Mouse (Mus musculus) liver, adult 2 months (tissue): ENCODE measurements around the gene 1600012H06Rik. TPM values are rescaled to one million over a fixed set of nuclear protein-coding genes. Genes with fewer than 3 reads are reported as not detected.

ENCODE experiments used
- DNase-seq: peaks from one replicate; pipeline ENCODE4 v3.0.0-alpha.2; 2011; ENCODE audit warnings: low read depth, low spot score; ENCODE audit errors: extremely low read depth
- H3K27ac ChIP-seq: fragments of 200-500 bp; replicated peaks from 2 replicates; pipeline ENCODE4 v1.5.1; 2012; ENCODE audit warnings: low read depth, mild to moderate bottlenecking, control low read depth, inconsistent platforms, low read length; ENCODE audit not compliant: insufficient read depth
- H3K27me3 ChIP-seq: fragments of 200-500 bp; 2 replicates; pipeline ENCODE4 v1.6.1; 2012; ENCODE audit warnings: mild to moderate bottlenecking, moderate library complexity, low read length, inconsistent platforms; ENCODE audit not compliant: control insufficient read depth, insufficient read depth
- H3K36me3 ChIP-seq: fragments of 200-500 bp; 2 replicates; pipeline ENCODE4 v1.6.1; 2012; ENCODE audit warnings: low read length, inconsistent platforms; ENCODE audit not compliant: control insufficient read depth, insufficient read depth
- H3K4me1 ChIP-seq: fragments of 200-500 bp; 2 replicates; pipeline ENCODE4 v1.6.1; 2011; ENCODE audit warnings: low read length; ENCODE audit not compliant: control insufficient read depth, insufficient read depth
- H3K4me3 ChIP-seq: fragments of 200-500 bp; 2 replicates; pipeline ENCODE4 v1.5.1; 2011; ENCODE audit warnings: low read depth, mild to moderate bottlenecking, control low read depth, low read length, moderate library complexity; ENCODE audit not compliant: insufficient read depth
- H3K79me2 ChIP-seq: fragments of 200-500 bp; 2 replicates; pipeline ENCODE4 v1.6.1; 2012; ENCODE audit warnings: inconsistent platforms, mild to moderate bottlenecking, low read length, moderate library complexity; ENCODE audit not compliant: control insufficient read depth, insufficient read depth
- H3K9ac ChIP-seq: fragments of 200-500 bp; 2 replicates; pipeline ENCODE4 v1.6.1; 2012; ENCODE audit warnings: low read depth, mild to moderate bottlenecking, control low read depth, inconsistent platforms, low read length
- CTCF ChIP-seq: fragments of 200-500 bp; IDR thresholded peaks from 2 replicates; pipeline ENCODE4 v1.5.1; 2011; ENCODE audit warnings: low read depth, low read length, control low read depth
- POLR2A ChIP-seq: fragments of 200-500 bp; IDR thresholded peaks from 2 replicates; pipeline ENCODE4 v1.6.1; 2011; ENCODE audit warnings: low read length, control low read depth; ENCODE audit not compliant: insufficient read depth; ENCODE audit errors: extremely low read depth
- WGBS: fragments of 180-500 bp; shearing (Covaris S2); methylation state at CpG from one replicate; pipeline ENCODE4 v1.1.7; 2018; 5-methylcytosine and 5-hydroxymethylcytosine counted together
- polyA plus RNA-seq: library from polyadenylated mRNA; depleted of rRNA; stranded (reverse); fragments of >200 nt; gene quantifications from 2 replicates; pipeline ENCODE4 v1.2.3, GENCODE M21; 2012
- total RNA-seq: library from RNA; depleted of rRNA; stranded (reverse); fragments of >200 nt; gene quantifications from 2 replicates; pipeline ENCODE4 v1.2.3, GENCODE M21; 2014

1600012H06Rik gene
- total and polyA plus RNA-seq, 2 experiments: 16.7 to 21.1 TPM

DNA sequence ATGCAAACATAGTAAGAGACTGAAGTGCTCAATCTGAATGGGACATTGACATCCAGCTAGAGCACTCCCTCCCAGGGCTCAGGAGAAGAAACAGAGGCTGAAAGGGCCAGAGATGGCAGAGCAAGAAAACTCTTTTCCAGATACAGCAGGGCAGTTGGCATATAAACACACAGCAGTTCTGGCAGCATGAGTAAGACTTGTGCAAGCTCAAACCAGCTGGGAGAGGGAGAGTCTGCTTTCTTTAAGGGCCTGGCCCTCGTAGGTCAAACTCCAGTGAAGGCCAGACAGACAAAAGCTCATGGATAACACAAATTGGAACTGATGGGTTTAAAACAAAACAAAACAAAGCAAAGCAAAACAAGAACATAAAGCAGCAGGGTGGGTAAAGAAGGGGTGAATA lies 36.4 kb upstream of the 1600012H06Rik start:
- TF ChIP-seq POLR2A: no peak
- TF ChIP-seq CTCF: no peak
- no peaks in the 10 kb centered on the region for H3K36me3 ChIP-seq
- H3K79me2 ChIP-seq: no peaks in the 10 kb centered on the region
- no peaks in the 10 kb centered on the region for H3K27me3 ChIP-seq
- H3K4me3 ChIP-seq: no peak overlapping the region
- WGBS: 35% methylated on average over 1 of the region's 1 CpGs
- no peak overlapping the region for H3K9ac ChIP-seq
- no peak for DNase-seq
- no peak overlapping the region for H3K27ac ChIP-seq
- H3K4me1 ChIP-seq: no peaks in the 10 kb centered on the region

DNA sequence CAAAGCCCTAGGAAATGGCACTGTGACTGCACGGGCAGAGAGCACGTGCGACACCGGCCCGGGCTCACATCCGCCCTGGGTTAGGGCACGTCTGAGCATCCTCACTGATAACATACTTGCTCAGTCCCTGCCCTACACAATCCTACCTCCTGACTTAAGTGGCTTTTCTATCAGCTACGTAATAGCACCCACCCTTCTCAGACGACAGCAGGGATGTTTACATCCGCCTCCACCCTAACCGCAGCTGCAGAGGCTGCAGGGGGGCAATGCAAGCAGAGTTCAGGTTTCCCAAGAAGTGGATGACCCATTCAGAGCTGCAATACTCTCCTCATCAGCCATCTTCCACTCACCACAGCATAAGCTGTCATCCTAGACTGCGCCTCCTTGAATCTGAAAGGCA lies 35.8 kb upstream of the 1600012H06Rik start:
- no peaks in the 10 kb centered on the region for H3K4me1 ChIP-seq
- no peaks in the 10 kb centered on the region for H3K27me3 ChIP-seq
- TF ChIP-seq POLR2A: no peak
- no peak for TF ChIP-seq CTCF
- 66% methylated on average over 12 of the region's 12 CpGs for WGBS
- no peak for DNase-seq
- H3K36me3 ChIP-seq: no peaks in the 10 kb centered on the region
- H3K27ac ChIP-seq: no peak overlapping the region
- no peak overlapping the region for H3K4me3 ChIP-seq
- H3K9ac ChIP-seq: no peak overlapping the region
- H3K79me2 ChIP-seq: no peaks in the 10 kb centered on the region

DNA sequence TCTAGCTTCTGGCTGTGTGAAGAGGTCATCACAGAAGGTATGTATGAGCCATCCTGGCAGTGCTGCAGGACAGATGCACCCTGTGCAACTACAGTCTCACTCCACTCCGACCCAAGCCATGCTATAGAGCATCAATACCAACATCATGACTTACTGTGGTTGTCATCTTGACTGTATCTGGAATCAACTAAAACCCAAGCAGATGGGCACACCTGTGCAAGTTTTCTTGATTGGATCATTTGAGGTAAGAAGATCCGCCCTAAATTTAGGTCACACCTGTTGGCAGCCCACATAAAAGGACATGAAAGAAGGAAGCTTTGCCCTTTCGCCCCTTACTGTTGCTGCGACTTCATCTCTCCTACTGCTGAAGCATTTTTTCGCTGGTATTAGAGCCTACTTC lies 33.7 kb upstream of the 1600012H06Rik start:
- H3K36me3 ChIP-seq: no peaks in the 10 kb centered on the region
- no peak overlapping the region for H3K27ac ChIP-seq
- 73% methylated on average over 5 of the region's 5 CpGs for WGBS
- H3K9ac ChIP-seq: no peak overlapping the region
- no peaks in the 10 kb centered on the region for H3K27me3 ChIP-seq
- no peak for DNase-seq
- H3K4me1 ChIP-seq: no peaks in the 10 kb centered on the region
- no peak overlapping the region for H3K4me3 ChIP-seq
- no peaks in the 10 kb centered on the region for H3K79me2 ChIP-seq
- TF ChIP-seq CTCF: no peak
- TF ChIP-seq POLR2A: no peak

DNA sequence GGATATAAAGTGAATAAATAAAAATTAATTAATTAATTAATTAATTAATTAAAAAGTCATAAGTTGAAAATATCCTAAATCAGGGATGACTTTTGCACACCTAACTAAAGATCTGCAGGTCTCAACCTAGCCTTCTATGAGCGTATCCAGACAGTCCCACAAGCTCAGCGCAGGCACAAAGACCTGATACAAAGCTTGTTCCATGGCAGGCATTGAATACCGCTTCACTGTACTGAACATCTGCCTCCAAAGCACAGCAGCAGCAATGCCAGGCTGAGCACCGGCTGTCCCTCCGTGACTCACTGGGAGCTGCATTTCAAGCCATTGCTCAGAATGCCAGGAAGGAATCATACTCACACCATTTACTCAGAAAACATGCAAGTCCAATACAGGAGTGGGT lies 32.2 kb upstream of the 1600012H06Rik start:
- TF ChIP-seq CTCF (no peak), POLR2A (no peak)
- 91% methylated on average over 5 of the region's 5 CpGs for WGBS
- Histone ChIP-seq H3K4me3 (no peak overlapping the region), H3K36me3 (no peaks in the 10 kb centered on the region), H3K27ac (no peak overlapping the region), H3K79me2 (no peaks in the 10 kb centered on the region), H3K4me1 (no peaks in the 10 kb centered on the region), H3K27me3 (no peaks in the 10 kb centered on the region), H3K9ac (no peak overlapping the region)
- no peak for DNase-seq

DNA sequence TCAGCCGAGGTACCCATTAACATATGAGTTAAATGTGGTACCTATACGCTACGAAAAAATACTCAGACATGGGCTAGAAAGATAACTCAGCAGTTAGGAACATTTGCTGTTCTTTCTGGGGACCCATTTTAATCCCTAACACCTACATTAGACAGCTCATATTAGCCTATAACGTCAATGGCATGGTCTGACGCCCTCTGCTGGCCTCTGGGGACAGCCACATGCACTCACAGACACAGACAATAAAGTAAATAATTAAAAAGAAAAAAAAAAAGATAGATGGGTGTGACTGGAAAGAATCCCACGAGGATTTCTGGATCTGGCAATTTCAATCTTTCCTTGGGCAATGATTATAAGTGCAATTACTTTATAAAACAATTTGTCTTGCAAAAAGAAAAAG lies 30.6 kb upstream of the 1600012H06Rik start:
- TF ChIP-seq CTCF (peak; percentile 45; the same call in 1 of the 2 replicates), POLR2A (no peak)
- no peak overlapping the region for H3K27ac ChIP-seq
- H3K9ac ChIP-seq: no peak overlapping the region
- WGBS: 52% methylated on average over 6 of the region's 6 CpGs
- no peak for DNase-seq
- no peaks in the 10 kb centered on the region for H3K27me3 ChIP-seq
- H3K79me2 ChIP-seq: no peaks in the 10 kb centered on the region
- H3K36me3 ChIP-seq: no peaks in the 10 kb centered on the region
- no peak overlapping the region for H3K4me3 ChIP-seq
- H3K4me1 ChIP-seq: no peaks in the 10 kb centered on the region

DNA sequence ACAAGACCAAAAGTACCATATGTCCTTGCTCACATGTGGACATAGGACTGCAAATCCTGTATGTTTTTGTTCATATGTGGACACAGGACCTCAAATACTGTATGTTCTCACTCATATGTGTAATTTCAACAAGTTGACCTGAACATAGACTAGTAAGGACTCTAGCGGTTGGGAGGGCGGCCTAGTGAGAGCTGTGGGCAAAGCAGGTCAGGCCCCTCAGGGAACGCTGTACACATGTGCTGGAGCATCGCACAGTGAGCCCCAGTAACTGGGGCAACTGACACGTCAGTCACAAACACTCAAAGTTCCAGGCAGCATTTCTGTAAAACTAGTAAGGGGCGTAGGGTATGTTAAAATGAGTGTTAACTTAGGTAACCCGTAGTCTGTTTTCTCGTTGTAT lies 30.0 kb upstream of the 1600012H06Rik start:
- H3K27ac ChIP-seq: no peak overlapping the region
- no peak for TF ChIP-seq POLR2A
- TF ChIP-seq CTCF: no peak
- no peak for DNase-seq
- H3K9ac ChIP-seq: no peak overlapping the region
- WGBS: 91% methylated on average over 8 of the region's 8 CpGs
- H3K4me3 ChIP-seq: no peak overlapping the region
- no peaks in the 10 kb centered on the region for H3K79me2 ChIP-seq
- no peaks in the 10 kb centered on the region for H3K4me1 ChIP-seq
- H3K36me3 ChIP-seq: no peaks in the 10 kb centered on the region
- no peaks in the 10 kb centered on the region for H3K27me3 ChIP-seq
